Mouse (Mus musculus): ENCODE results near the gene Gm37419.

- TF ChIP-seq CTCF (conservative IDR thresholded peaks at IDR 0.05; ENCODE audit: insufficient read depth, insufficient read length, low read depth, low read length) (no peak), POLR2A (IDR thresholded peaks at IDR 0.05; ENCODE audit: low read depth, low read length) (no peak)
These were observed 15.4 kb upstream of the Gm37419 start for GRCm38 (mm10) chr16:23972901-23973300.
